25 mouse cellular contexts compared by ENCODE assay signal in the genomic region with DNA sequence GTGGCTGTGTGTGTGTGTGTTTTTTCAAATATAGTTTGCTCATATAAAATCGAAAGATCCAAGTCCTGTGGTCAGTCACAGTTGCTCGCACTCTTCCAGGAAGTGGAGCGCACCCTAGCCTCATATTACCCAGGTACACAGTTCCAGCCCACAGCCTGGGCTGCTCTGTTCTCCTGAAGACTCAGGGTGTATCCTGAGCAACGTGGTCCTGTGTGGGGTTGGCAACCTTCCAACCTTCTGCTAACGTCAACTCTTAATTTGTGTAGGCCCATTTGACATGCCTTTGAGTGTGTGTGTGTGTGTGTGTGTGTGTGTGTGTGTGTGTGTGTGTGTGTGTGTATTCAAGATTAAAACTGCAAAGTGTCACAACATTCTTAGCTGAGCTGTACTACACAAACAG. TPM values are rescaled to one million over a fixed set of nuclear protein-coding genes. Genes with fewer than 3 reads are reported as not detected.
A peak's percentile ranks its signal among the peaks of the same experiment; 100 is the strongest.
DNase-seq lines count a peak whose midpoint lies in the region; ATAC-seq and TF ChIP-seq lines count a peak whose summit lies in the region.
"Had no signal": no experiment of that assay in that cellular context is flagged by ENCODE, and none has a peak within 500 bp of the region (broad histone marks: within the 10 kb centered on the region; RNA-seq: fewer than 3 reads in every experiment).

No protein-coding gene starts in this region.

- no peaks in the 10 kb centered on the region for H3K36me3 ChIP-seq in lung, embryonic 14.5 days (ENCODE audit: insufficient read depth)
- no peaks in the 10 kb centered on the region for H3K36me3 ChIP-seq in intestine, embryonic 14.5 days (ENCODE audit: control insufficient read depth, insufficient read depth, low read length)
- no peaks in the 10 kb centered on the region for H3K36me3 ChIP-seq in stomach, embryonic 15.5 days
- H3K36me3 ChIP-seq in limb, embryonic 10.5 days = no peaks in the 10 kb centered on the region
- H3K36me3 ChIP-seq: heart, embryonic 12.5 days; hindbrain, embryonic 13.5 days; limb, embryonic 13.5 days; midbrain, embryonic 12.5 days had no signal

- no peak overlapping the region for H3K4me2 ChIP-seq in lung, embryonic 14.5 days
- H3K4me2 ChIP-seq in intestine, embryonic 14.5 days (ENCODE audit: low read length) = no peak overlapping the region
- no peak overlapping the region for H3K4me2 ChIP-seq in stomach, embryonic 15.5 days
- H3K4me2 ChIP-seq: forebrain, embryonic 13.5 days; heart, embryonic 12.5 days; hindbrain, embryonic 13.5 days; limb, embryonic 13.5 days; liver, embryonic 11.5 days; midbrain, embryonic 12.5 days had no signal

- H3K4me3 ChIP-seq in lung, embryonic 14.5 days (ENCODE audit: low read depth, low read length) = no peak overlapping the region
- no peak overlapping the region for H3K4me3 ChIP-seq in intestine, embryonic 14.5 days (ENCODE audit: low read depth, low read length)
- no peak overlapping the region for H3K4me3 ChIP-seq in stomach, embryonic 15.5 days (replicated peaks)
- no peak overlapping the region for H3K4me3 ChIP-seq in limb, embryonic 10.5 days
- H3K4me3 ChIP-seq: forebrain, embryonic 13.5 days; gastrocnemius, adult 2 months; heart, adult 2 months; heart, embryonic 12.5 days; hindbrain, embryonic 13.5 days; left cerebral cortex, adult 2 months; limb, embryonic 13.5 days; megakaryocyte, embryonic 14.5 days; midbrain, embryonic 12.5 days had no signal

- no peak for TF ChIP-seq CTCF in lung, embryonic 14.5 days (IDR thresholded peaks at IDR 0.05; ENCODE audit: low read depth)

- H3K9me3 ChIP-seq in lung, embryonic 14.5 days (ENCODE audit: low read depth, low read length) = no peaks in the 10 kb centered on the region
- no peaks in the 10 kb centered on the region for H3K9me3 ChIP-seq in intestine, embryonic 14.5 days (ENCODE audit: control insufficient read depth, low read length)
- H3K9me3 ChIP-seq in stomach, embryonic 15.5 days = no peaks in the 10 kb centered on the region
- H3K9me3 ChIP-seq in limb, embryonic 10.5 days (replicated peaks) = no peaks in the 10 kb centered on the region
- H3K9me3 ChIP-seq: forebrain, embryonic 13.5 days; heart, embryonic 12.5 days; hindbrain, embryonic 13.5 days; limb, embryonic 13.5 days; megakaryocyte, embryonic 14.5 days; midbrain, embryonic 12.5 days had no signal

- no peak overlapping the region for H3K9ac ChIP-seq in lung, embryonic 14.5 days
- no peak overlapping the region for H3K9ac ChIP-seq in intestine, embryonic 14.5 days (ENCODE audit: low read length)
- no peak overlapping the region for H3K9ac ChIP-seq in stomach, embryonic 15.5 days
- H3K9ac ChIP-seq: forebrain, embryonic 13.5 days; heart, embryonic 12.5 days; hindbrain, embryonic 13.5 days; limb, embryonic 13.5 days; midbrain, embryonic 12.5 days had no signal

- peaks cover 17% of the 10 kb centered on the region; the same call in 1 of the 2 replicates for H3K4me1 ChIP-seq in lung, embryonic 14.5 days (ENCODE audit: insufficient read depth)
- peaks cover 3% of the 10 kb centered on the region; the same call in 1 of the 2 replicates for H3K4me1 ChIP-seq in intestine, embryonic 14.5 days (replicated peaks; ENCODE audit: control insufficient read depth, insufficient read depth, low read length)
- H3K4me1 ChIP-seq in stomach, embryonic 15.5 days = peaks cover 23% of the 10 kb centered on the region; the same call in 1 of the 2 replicates
- peaks cover 29% of the 10 kb centered on the region for H3K4me1 ChIP-seq in limb, embryonic 10.5 days
- H3K4me1 ChIP-seq: megakaryocyte, embryonic 14.5 days; midbrain, embryonic 12.5 days had no signal

- DNase-seq in lung, embryonic 14.5 days = peak; percentile 49
- DNase-seq in lung, postnatal 36 days = no peak
- DNase-seq in intestine, embryonic 14.5 days (ENCODE audit: low spot score) = no peak
- no peak for DNase-seq in gastrocnemius, postnatal 25 days
- no peak for DNase-seq in limb, embryonic 10.5 days (ENCODE audit: low spot score)
- DNase-seq: adrenal gland, adult 8-10 months; cerebellum, adult 9-10 months; cerebellum, postnatal 36 days; gastrocnemius, adult 2 months; heart, adult 2 months; heart, postnatal 4 days; kidney, adult 8-10 months; kidney, postnatal 14 days; lung, postnatal 4 days; right cerebral cortex, postnatal 14 days; thymus, postnatal 4 days had no signal

- no peak overlapping the region for H3K27ac ChIP-seq in lung, embryonic 14.5 days (ENCODE audit: low read depth)
- H3K27ac ChIP-seq in intestine, embryonic 14.5 days (ENCODE audit: low read depth) = no peak overlapping the region
- no peak overlapping the region; the same call in 1 of the 2 replicates for H3K27ac ChIP-seq in stomach, embryonic 15.5 days
- no peak overlapping the region for H3K27ac ChIP-seq in limb, embryonic 10.5 days
- H3K27ac ChIP-seq: forebrain, embryonic 13.5 days; gastrocnemius, adult 2 months; heart, adult 2 months; hindbrain, embryonic 13.5 days; left cerebral cortex, adult 2 months; limb, embryonic 13.5 days; midbrain, embryonic 12.5 days had no signal

- no peak for ATAC-seq in lung, embryonic 14.5 days (ENCODE audit: insufficient read depth)
- ATAC-seq in intestine, embryonic 14.5 days (replicated peaks; ENCODE audit: low FRiP score, low TSS enrichment, low read depth) = peak; percentile 70; the same call in 1 of the 2 replicates
- peak; percentile 83 for ATAC-seq in stomach, embryonic 15.5 days (ENCODE audit: insufficient read depth, low FRiP score, low read depth)
- ATAC-seq: forebrain, embryonic 13.5 days had no signal

- 46% methylated on average over 5 of the region's 5 CpGs for WGBS in lung, embryonic 14.5 days
- 48% methylated on average over 5 of the region's 5 CpGs for WGBS in intestine, embryonic 14.5 days
- 42% methylated on average over 5 of the region's 5 CpGs for WGBS in stomach, embryonic 15.5 days
- WGBS in limb, embryonic 10.5 days = 84% methylated on average over 5 of the region's 5 CpGs

- H3K27me3 ChIP-seq in lung, embryonic 14.5 days (ENCODE audit: insufficient read depth, low read length) = no peaks in the 10 kb centered on the region
- H3K27me3 ChIP-seq in intestine, embryonic 14.5 days (replicated peaks; ENCODE audit: control insufficient read depth, insufficient read depth, low read length) = no peaks in the 10 kb centered on the region
- H3K27me3 ChIP-seq in stomach, embryonic 15.5 days (replicated peaks) = no peaks in the 10 kb centered on the region
- no peaks in the 10 kb centered on the region for H3K27me3 ChIP-seq in limb, embryonic 10.5 days (ENCODE audit: low read depth, poor library complexity, severe bottlenecking)
- H3K27me3 ChIP-seq: forebrain, embryonic 13.5 days; heart, embryonic 12.5 days; limb, embryonic 13.5 days; midbrain, embryonic 12.5 days had no signal

RNA-seq across cellular contexts. Expression of gene Rhou, which starts 43.6 kb away (rescaled TPM):
- 12.3 and 12.9 TPM in 2 replicates for polyA plus RNA-seq in lung, embryonic 14.5 days (2014; fragmentation: Nextera tagmentation; extraction: Ambion mirVana)
- polyA plus RNA-seq in intestine, embryonic 14.5 days (2014; fragmentation: Nextera tagmentation; extraction: Ambion mirVana) = 8.0 and 8.3 TPM in 2 replicates
- polyA plus RNA-seq in stomach, embryonic 15.5 days (2015; fragmentation: Nextera tagmentation; extraction: Ambion mirVana) = 8.9 and 9.6 TPM in 2 replicates
- total RNA-seq in gastrocnemius, postnatal 25 days (2021) = 10 to 100 TPM in 1 of 2 experiments, 1 to 10 TPM in 1; 8.5 to 14.6 TPM
- 6.7 and 7.3 TPM in 2 replicates for polyA plus RNA-seq in limb, embryonic 10.5 days (2016; fragmentation: Nextera tagmentation; extraction: Ambion mirVana)
